8 mouse cellular contexts compared by ENCODE assay signal in the genomic region with DNA sequence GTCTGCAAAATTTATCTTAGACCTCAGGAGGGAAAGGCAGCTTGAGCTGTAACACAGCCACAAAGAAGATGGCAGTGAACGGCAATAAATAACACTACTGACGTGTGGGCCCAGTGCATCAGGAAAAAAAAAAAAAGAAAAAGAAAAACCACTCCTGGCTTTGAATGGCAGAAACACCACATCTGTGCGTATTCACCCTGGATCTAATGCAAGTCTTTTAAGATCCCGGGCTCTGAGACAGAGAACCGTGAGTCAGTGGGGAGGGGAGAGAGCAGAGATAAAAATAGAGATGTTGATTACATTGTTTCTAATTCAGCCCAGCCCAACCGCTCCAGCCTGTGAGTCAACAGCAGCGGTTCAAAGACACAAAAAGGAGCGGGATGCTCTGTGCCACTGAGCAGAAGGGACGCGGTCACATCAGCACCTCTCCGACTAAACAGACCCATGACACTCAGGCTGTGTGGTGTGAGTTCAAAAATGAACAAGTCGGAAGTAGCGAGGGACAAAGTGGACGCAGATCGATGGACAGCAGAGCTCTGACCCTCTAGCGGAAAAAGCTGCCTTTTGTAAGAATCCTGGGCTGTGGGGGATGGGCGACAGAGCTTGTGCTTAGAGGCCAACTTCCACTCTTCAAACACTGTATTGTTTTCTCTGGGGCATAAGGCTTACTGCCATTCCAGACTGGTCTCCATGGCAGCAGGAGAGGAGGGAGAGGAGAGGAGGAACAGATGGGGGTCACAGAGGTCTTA.
DNase-seq lines count a peak whose midpoint lies in the region; ATAC-seq and TF ChIP-seq lines count a peak whose summit lies in the region.

No protein-coding gene starts in this region.

- ATAC-seq in frontal cortex, adult (ENCODE audit: low TSS enrichment) = peak; percentile 87
- peak; percentile 66 to 75 for ATAC-seq in hematopoietic stem cell, adult 5-6 weeks (replicated peaks in 1 of 2; ENCODE audit: insufficient read depth in 1 of 2, low FRiP score in 2 of 2, low TSS enrichment in 1 of 2, low read depth in 1 of 2, poor library complexity in 2 of 2, severe bottlenecking in 2 of 2)
- ATAC-seq in lung, embryonic 15.5 days (ENCODE audit: borderline replicate concordance, extremely low read depth, low FRiP score, low TSS enrichment) = peak; percentile 88
- ATAC-seq in neural tube, embryonic 14.5 days (ENCODE audit: low read depth) = peak; percentile 82

- no peak overlapping the region for H3K9ac ChIP-seq in CH12.LX (ENCODE audit: insufficient read depth, low read depth)
- peak overlapping the region; percentile 10; the same call in 1 of the 2 replicates for H3K9ac ChIP-seq in lung, embryonic 15.5 days
- peak overlapping the region; percentile 53 for H3K9ac ChIP-seq in neural tube, embryonic 14.5 days (replicated peaks; ENCODE audit: low read depth, low read length)

- no peak overlapping the region for H3K4me2 ChIP-seq in CH12.LX (ENCODE audit: insufficient read depth, low read depth, poor library complexity, severe bottlenecking)
- peak overlapping the region; percentile 51 for H3K4me2 ChIP-seq in lung, embryonic 15.5 days
- H3K4me2 ChIP-seq in neural tube, embryonic 14.5 days (ENCODE audit: low read depth, low read length) = peak overlapping the region; percentile 45

- 3% methylated on average over 17 of the region's 17 CpGs for WGBS in lung, embryonic 15.5 days
- WGBS in neural tube, embryonic 14.5 days = under 1% methylated on average over 17 of the region's 17 CpGs

- no peak for TF ChIP-seq POLR2A in CH12.LX (IDR thresholded peaks at IDR 0.05; ENCODE audit: low read depth, low read length)
- TF ChIP-seq POLR2A in brain, embryonic 14.5 days (IDR thresholded peaks at IDR 0.05; ENCODE audit: borderline replicate concordance, extremely low read depth, insufficient read depth, insufficient read length, poor library complexity, severe bottlenecking) = 0 out of 2 replicates have a peak, but pooled peaks have one; percentile 20

- H3K4me3 ChIP-seq in CH12.LX (replicated peaks in 1 of 3; ENCODE audit: low read depth in 2 of 3, low read length in 2 of 3, poor library complexity in 1 of 3) = peak overlapping the region in 1 of 3 experiments; percentile 2
- H3K4me3 ChIP-seq in lung, embryonic 15.5 days = peak overlapping the region; percentile 28
- peak overlapping the region; percentile 22 for H3K4me3 ChIP-seq in neural tube, embryonic 14.5 days (ENCODE audit: low read depth, low read length)

- H3K27ac ChIP-seq in CH12.LX (ENCODE audit: insufficient read depth, low read depth) = no peak overlapping the region
- peak overlapping the region; percentile 88 for H3K27ac ChIP-seq in lung, embryonic 15.5 days
- H3K27ac ChIP-seq in neural tube, embryonic 14.5 days (ENCODE audit: low read depth, low read length) = peak overlapping the region; percentile 94

- in situ Hi-C loops in CH12.LX (cut with MboI; ENCODE audit: low pct_ligation_motif_present, low pct_unique_long_range_greater_than_20kb, low sequenced_read_pairs) = no loop called here

- no peak for TF ChIP-seq EP300 in CH12.LX (IDR thresholded peaks at IDR 0.05; ENCODE audit: low read length)

- TF ChIP-seq RAD21 in CH12.LX (IDR thresholded peaks at IDR 0.05; ENCODE audit: low read depth, low read length) = no peak

- no peaks in the 10 kb centered on the region for H3K9me3 ChIP-seq in CH12.LX (replicated peaks; ENCODE audit: low read length)
- no peaks in the 10 kb centered on the region for H3K9me3 ChIP-seq in lung, embryonic 15.5 days
- H3K9me3 ChIP-seq in neural tube, embryonic 14.5 days (ENCODE audit: control insufficient read depth, low read length) = no peaks in the 10 kb centered on the region

- DNase-seq in CH12.LX (ENCODE audit: extremely low read depth) = peak; percentile 33
- DNase-seq in brain, embryonic 14.5 days (ENCODE audit: low read depth) = peak; percentile 95
- peak; percentile 77 for DNase-seq in layer of hippocampus, adult 9-11 months
- DNase-seq in thymus, postnatal 10 days (ENCODE audit: low spot score in 2 of 2) = peak; percentile 12 to 29

- dilution Hi-C loops in CH12.LX (cut with MboI; ENCODE audit: extremely low pct_ligation_motif_present, extremely low pct_unique_long_range_greater_than_20kb, low sequenced_read_pairs) = no loop called here

- H3K27me3 ChIP-seq in CH12.LX (replicated peaks) = no peaks in the 10 kb centered on the region
- H3K27me3 ChIP-seq in lung, embryonic 15.5 days = no peaks in the 10 kb centered on the region
- H3K27me3 ChIP-seq in neural tube, embryonic 14.5 days (ENCODE audit: control insufficient read depth, insufficient read depth, low read length) = no peaks in the 10 kb centered on the region

- peaks cover 5 to 24% of the 10 kb centered on the region in 2 experiments; a peak in 2 of 4 replicates for H3K4me1 ChIP-seq in CH12.LX (ENCODE audit: control insufficient read depth in 1 of 2, insufficient read depth in 2 of 2)
- peaks cover 37% of the 10 kb centered on the region for H3K4me1 ChIP-seq in lung, embryonic 15.5 days
- peaks cover 20% of the 10 kb centered on the region for H3K4me1 ChIP-seq in neural tube, embryonic 14.5 days (ENCODE audit: control insufficient read depth, insufficient read depth, low read length)

- H3K79me2 ChIP-seq in CH12.LX (replicated peaks; ENCODE audit: control insufficient read depth, extremely low read depth, insufficient read depth, poor library complexity, severe bottlenecking) = no peaks in the 10 kb centered on the region

- no peak for TF ChIP-seq CTCF in CH12.LX (conservative IDR thresholded peaks at IDR 0.05 in 1 of 2, IDR thresholded peaks at IDR 0.05 in 1 of 2; ENCODE audit: low read depth in 2 of 2, low read length in 2 of 2)
- TF ChIP-seq CTCF in brain, embryonic 14.5 days (IDR thresholded peaks at IDR 0.05; ENCODE audit: borderline replicate concordance, extremely low read depth, insufficient read depth, insufficient read length) = no peak

- H3K36me3 ChIP-seq in CH12.LX (replicated peaks in 1 of 2; ENCODE audit: control insufficient read depth in 1 of 2, insufficient read depth in 1 of 2, low read length in 1 of 2) = peaks cover 0 to 16% of the 10 kb centered on the region in 2 experiments
- H3K36me3 ChIP-seq in lung, embryonic 15.5 days = no peaks in the 10 kb centered on the region
- H3K36me3 ChIP-seq in neural tube, embryonic 14.5 days (ENCODE audit: control insufficient read depth, insufficient read depth, low read length) = no peaks in the 10 kb centered on the region

TF ChIP-seq in CH12.LX, 34 proteins besides CTCF, POLR2A, EP300 and RAD21:
- TF ChIP-seq CHD2 (IDR thresholded peaks at IDR 0.05; ENCODE audit: low read length) (0 out of 2 replicates have a peak, but pooled peaks have one; percentile 23), ELF1 (IDR thresholded peaks at IDR 0.05; ENCODE audit: low read depth, low read length) (no peak)

Comparison
In these comparisons a context has a peak if more than half of its experiments do, and no peak if none do; other contexts are left out.
1. DNase-seq: peak in every context shown above with its lines; median percentile 95 in brain, embryonic 14.5 days; 77 in layer of hippocampus, adult 9-11 months; 33 in CH12.LX; 20 in thymus, postnatal 10 days.